Mouse (Mus musculus) retina, postnatal 1 day (tissue): ENCODE measurements at regions not wholly inside any gene's neighbourhood (a gene's known extent, or its start where the extent isn't known, plus 50 kb on each side); places are given as distances from the start of the nearest gene placed in this dataset.

Source experiments
- DNase-seq: peaks from one replicate; pipeline ENCODE4 v3.0.0-alpha.2; 2012

DNA sequence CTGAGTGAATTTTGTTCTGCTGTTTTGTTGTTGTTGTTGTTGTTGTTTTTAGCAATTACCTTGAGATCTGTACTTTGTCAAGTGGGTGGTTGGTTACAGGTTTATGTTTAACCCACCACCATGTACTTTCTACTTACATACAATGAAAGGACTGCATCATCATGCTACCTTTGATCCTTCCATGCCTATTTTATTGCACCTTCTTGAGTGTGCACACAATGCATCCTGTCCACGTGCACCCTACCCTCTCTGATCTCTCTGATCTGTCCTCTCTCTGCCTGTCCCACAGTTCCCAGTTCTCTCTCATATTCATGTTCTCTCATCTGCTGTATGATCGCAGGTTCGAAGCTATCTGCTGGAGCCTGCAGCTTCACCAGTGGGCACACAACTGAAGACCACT is 59.9 kb upstream of the Gas1 start:
- no peak for DNase-seq

DNA sequence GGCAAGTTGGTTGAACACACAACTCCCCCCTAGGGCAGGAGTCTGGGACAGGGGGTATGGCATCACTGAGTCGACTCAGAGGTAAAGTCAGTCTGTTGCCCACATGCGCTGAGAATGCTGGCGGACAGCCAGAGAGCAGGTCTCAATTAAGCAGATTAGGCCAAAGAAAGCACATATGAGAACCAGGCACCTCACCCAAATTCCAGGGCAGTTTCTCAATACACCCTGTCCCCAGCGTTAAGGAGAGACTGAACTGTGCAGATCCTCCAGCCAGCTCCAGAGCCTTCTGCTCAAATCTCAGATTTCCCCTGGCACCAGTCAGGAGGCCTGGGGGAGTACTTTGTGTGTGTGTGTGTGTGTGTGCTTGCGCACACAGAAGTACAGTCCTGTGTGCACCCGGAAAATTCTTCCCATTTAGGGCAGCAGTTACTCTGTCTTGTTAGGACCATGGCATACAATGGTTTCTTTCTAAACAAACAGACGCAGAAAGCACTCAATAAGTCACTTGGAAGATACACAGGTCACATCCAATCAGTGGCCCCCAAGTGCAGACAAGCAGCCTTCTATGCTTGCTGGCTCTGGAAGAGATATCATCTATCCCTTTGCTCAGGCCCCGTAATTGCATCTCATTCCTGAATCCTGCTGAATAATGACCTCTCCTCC is 65.4 kb upstream of the Gas1 start:
- peak; percentile 66 for DNase-seq

DNA sequence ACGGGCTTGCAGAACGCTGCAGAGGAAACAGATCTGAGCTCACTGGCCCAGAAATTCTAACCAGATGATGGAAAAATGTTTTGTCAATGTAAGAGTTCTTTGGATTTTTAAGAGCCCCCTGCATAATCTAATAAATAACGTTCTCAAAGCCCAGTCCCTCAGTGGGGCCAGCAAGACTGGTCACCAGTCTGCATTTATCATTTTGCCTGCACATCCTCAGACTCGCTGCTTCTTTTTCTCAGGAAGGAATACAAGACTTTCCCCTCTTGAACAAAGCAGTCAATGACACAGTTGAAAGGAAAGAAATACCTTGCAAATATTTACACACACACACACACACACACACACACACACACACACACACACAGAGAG is 65.9 kb upstream of the Gas1 start:
- no peak for DNase-seq

DNA sequence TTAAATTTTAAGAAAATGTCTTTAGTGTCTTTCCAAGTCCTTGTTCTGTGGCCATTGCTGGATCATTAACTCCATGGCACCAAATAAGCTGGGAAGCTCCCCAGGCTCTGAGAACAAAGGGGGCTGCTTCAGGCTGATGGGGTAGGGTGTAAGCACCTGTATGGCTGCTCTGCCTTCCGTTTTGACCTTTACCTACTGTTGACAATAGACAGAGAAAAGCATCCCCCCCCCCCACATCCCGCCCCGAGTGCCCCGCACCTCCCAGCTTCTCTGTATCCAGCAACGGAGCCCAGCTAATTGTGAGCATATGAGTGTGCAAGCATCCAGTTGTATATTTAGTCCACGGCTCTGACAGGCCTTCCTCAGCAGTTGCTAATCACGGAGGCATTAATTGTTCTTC is 78.0 kb upstream of the Gas1 start:
- DNase-seq, result peak; percentile 27

DNA sequence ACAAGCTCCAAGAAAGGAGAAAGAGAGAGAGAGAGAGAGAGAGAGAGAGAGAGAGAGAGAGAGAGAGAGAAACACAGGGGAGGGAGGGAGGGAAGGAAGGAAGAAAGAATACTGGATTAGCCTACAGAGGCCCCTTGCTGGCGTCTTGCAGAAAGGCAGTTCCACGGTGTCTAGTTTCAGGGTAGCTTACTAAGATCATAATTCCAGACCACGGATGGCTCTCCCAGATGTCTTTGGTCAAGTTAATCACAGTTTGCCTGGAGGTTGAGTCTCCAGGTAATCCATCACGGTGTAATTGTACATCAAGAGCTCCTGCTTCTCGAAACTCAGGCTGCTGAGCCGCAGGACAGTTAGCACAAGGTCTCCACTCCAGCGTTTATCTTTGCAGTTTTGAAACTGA is 78.5 kb upstream of the Gas1 start:
- no peak for DNase-seq

DNA sequence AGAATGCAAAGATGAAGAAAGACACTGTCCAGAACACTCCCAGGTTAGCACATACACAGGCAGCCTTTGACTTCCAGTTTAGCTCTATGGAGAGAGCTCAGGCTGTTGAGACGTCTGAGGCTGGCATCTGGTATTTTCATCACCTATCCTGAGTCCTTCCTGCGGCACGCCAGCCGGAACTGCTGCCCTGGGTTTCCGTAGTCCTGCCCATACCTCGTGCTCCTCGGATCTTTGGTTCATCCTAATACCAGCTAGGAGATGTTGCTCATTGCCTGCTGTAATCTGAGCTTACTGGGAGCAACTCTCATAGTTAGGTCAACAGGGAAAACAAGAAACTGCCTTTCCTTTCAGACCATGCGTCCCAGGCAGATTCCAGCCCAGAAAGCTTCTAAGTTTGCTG is 79.8 kb upstream of the Gas1 start:
- no peak for DNase-seq

- DNase-seq, result no peak
Observed at GRCm38 (mm10) chr13:60257878-60258277, 80.7 kb upstream of the Gas1 start.

- DNase-seq, result peak; percentile 30
Observed at GRCm38 (mm10) chr13:60262449-60263028, 85.4 kb upstream of the Gas1 start.

GRCm38 (mm10) chr13:60264504-60264903 is 87.3 kb upstream of the Gas1 start:
- no peak for DNase-seq

DNA sequence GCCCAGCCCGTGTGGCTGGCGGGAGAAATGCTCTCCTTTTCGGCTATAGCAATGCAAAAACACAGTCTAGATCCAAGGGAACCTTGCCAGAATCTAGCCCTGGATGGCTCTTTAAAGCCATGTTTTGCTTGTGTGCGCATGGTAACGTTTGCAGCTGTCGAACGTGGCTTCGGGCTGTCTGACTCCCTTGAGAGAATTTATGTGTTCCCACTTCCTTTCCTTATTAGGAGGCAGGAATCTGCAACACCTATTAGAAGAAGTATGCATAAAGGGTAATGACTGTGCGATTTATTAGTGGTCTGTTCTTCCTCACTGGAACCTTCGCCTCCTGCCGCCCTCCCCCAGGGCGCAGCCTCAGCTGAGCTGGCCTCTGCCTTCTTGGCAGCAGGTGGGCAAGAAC is 90.4 kb upstream of the Gas1 start:
- no peak for DNase-seq

- no peak for DNase-seq
Observed at GRCm38 (mm10) chr13:60268256-60268655, 91.1 kb upstream of the Gas1 start.

- no peak for DNase-seq
Observed at GRCm38 (mm10) chr13:60269406-60269841, 92.3 kb upstream of the Gas1 start.

DNA sequence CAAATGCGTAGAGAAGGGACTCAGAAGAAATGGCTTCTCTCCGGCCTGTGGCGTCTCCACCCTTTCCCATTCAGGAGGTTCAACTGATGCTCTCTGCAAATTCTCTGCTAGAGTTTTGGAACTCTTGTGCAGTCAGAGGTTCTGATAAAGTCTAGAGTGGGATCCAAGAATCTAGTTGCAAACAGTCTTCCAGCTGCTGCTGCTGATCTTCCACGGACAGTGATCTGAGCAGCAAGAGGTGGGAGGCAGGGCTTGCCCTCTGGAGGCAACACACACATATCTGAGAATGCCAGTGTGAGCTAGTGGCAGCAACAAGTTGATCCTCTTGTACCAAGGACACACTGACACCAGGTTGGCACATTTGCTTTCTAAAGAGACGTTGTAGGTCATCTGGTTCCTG is 93.4 kb upstream of the Gas1 start:
- DNase-seq, result no peak

- no peak for DNase-seq
Observed at GRCm38 (mm10) chr13:60273331-60273730, 96.2 kb upstream of the Gas1 start.

DNA sequence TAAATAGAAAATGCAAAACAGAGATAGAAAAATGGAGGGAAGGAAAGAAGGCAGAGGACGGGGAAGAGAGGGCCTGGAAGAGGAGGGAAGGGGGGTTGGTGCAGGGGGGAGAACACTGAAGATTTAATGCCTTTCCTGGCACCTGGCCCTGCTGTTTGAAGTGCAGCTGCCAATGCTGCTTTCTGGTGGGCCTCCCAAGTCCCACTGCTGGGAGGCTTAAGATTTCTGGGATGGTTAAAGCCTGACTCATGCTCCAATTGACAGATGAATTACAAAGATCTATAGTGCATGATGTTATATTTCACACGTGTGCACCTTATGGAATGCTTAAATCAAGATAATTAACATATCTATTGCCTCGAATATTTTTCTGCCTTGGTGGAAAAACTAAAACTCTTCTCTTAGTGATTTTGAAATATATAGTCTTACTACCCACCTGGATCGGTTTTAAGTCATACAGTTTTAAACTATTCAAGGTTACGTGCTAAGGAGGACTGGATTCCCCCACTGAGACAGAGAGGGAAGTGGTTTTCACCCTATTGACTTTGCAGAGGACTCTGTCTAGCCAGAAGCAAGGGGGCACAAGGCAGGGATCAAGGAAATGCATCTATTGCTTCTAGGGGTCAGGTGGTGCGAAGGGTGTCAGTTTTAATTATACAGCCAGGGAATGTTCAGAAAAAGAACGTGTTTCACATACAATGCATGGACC is 105.5 kb upstream of the Gas1 start:
- DNase-seq, result no peak

DNA sequence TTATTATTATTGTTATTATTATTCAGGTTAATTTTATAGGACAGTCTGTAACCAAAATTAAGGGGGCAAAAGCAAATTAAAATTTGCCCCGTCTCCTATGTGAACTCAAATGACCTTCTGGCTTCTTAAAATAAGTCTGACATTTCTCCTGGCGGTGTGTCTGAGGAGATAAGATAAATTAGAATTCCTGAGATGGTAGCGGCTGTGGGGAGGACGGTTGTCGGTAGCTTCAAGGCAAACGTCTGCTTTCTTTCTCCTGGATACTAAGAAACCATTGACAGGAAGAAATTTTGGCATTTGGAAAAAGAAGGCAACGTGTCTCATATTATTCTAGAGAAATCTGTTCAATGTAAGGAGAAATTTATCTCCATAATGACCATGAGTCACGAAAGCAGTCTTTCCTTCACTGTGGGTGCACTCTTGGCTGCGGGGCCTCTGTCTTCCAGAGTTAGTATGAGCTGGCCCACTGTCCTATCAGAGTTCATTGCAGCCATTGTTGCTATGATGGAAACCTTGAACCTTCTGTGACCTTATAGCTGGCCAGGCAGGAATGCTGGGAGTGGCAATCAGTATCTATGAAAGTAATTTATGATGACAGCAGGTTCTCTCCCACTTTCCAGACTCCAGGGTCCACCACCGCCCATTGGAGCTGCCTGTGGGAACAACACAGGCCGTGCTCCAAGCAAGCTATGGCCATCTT is 109.5 kb upstream of the Gas1 start:
- DNase-seq, result no peak

DNA sequence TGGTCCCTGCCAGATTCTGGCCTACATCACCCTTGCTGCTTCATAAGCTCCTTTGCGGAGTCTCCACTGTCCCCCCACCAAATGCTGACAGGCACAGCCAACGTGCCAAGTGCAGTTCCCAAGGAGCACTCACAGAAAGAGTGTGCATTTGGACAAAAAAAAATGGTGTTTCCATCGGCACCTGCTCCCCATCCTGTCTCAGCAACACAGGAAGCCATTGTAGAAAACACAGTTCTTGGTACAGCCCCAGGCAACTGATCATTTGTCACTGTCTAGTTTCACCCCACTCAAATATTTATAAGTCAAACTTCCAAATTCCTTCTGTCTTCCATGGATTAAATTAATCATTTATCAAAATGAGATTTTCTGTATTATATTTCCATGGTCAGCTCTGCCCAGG is 112.5 kb upstream of the Gas1 start:
- no peak for DNase-seq

- DNase-seq, result no peak
Observed at GRCm38 (mm10) chr13:60290820-60291219, 113.7 kb upstream of the Gas1 start.

- no peak for DNase-seq
Observed at GRCm38 (mm10) chr13:60291344-60291743, 114.2 kb upstream of the Gas1 start.

- no peak for DNase-seq
Observed at GRCm38 (mm10) chr13:60296201-60296895, 119.2 kb upstream of the Gas1 start.

GRCm38 (mm10) chr13:60296896-60297275 is 119.7 kb upstream of the Gas1 start:
- DNase-seq, result no peak

- DNase-seq, result no peak
Observed at GRCm38 (mm10) chr13:60298575-60298974, 121.4 kb upstream of the Gas1 start.

DNA sequence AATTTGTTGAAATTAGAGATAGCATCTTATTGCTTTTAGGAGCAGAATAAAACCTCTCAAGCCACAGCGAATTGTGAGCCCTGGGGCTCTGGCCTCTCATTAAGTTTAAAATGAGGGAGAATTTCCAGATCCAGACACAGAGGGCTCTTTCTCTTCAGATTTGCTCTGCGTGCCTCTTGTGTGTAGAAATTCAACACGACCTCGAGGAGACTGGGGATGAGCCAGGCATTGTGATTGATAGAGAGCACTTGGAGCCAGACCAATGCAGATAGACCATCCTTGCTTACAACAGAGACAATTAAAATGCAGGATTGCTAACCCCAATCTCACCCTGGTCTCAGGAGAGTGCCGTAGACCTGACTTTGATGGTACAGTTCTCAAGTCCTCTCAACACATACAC is 121.9 kb upstream of the Gas1 start:
- no peak for DNase-seq
